Mouse (Mus musculus) small intestine, adult 2 months (tissue): Measurements from ENCODE around the gene Mrgprh. TPM values are rescaled to one million over a fixed set of nuclear protein-coding genes. Genes with fewer than 3 reads are reported as not detected.
A peak's percentile ranks its signal among the peaks of the same experiment; 100 is the strongest.

ENCODE experiments used
- H3K27ac ChIP-seq: fragments of 200-500 bp; 2 replicates; pipeline ENCODE4 v1.5.1; 2012; ENCODE audit warnings: low read depth, low read length, control low read depth, inconsistent platforms; ENCODE audit not compliant: insufficient read depth
- H3K27me3 ChIP-seq: fragments of 200-500 bp; 2 replicates; pipeline ENCODE4 v1.6.1; 2012; ENCODE audit warnings: mild to moderate bottlenecking, moderate library complexity, low read length, inconsistent platforms; ENCODE audit not compliant: control insufficient read depth, insufficient read depth
- H3K36me3 ChIP-seq: fragments of 200-500 bp; 2 replicates; pipeline ENCODE4 v1.6.1; 2012; ENCODE audit warnings: mild to moderate bottlenecking, low read length, control low read depth, inconsistent platforms; ENCODE audit not compliant: control insufficient read depth, insufficient read depth
- H3K4me1 ChIP-seq: fragments of 200-500 bp; 2 replicates; pipeline ENCODE4 v1.6.1; 2012; ENCODE audit warnings: low read length, inconsistent platforms, mixed read lengths; ENCODE audit not compliant: control insufficient read depth, insufficient read depth, insufficient read length
- H3K4me3 ChIP-seq: fragments of 200-500 bp; 2 replicates; pipeline ENCODE4 v1.5.1; 2012; ENCODE audit warnings: low read depth, mild to moderate bottlenecking, control low read depth, inconsistent platforms, low read length, moderate library complexity
- CTCF ChIP-seq: fragments of 200-500 bp; IDR thresholded peaks from 2 replicates; pipeline ENCODE4 v1.5.1; 2012; ENCODE audit warnings: low read depth, mild to moderate bottlenecking, control low read depth, inconsistent platforms, low read length, moderate library complexity, mixed read lengths; ENCODE audit not compliant: insufficient replicate concordance, insufficient read length; ENCODE audit errors: extremely low read depth
- POLR2A ChIP-seq: fragments of 200-500 bp; IDR thresholded peaks from 2 replicates; pipeline ENCODE4 v1.6.1; 2012; ENCODE audit warnings: low read depth, mild to moderate bottlenecking, control low read depth, inconsistent platforms, low read length, moderate library complexity
- WGBS: fragments of 180-500 bp; shearing (Covaris S2); methylation state at CpG from one replicate; pipeline ENCODE4 v1.1.7; 2018; 5-methylcytosine and 5-hydroxymethylcytosine counted together
- polyA plus RNA-seq: library from polyadenylated mRNA; depleted of rRNA; stranded (reverse); fragments of >200 nt; gene quantifications from 2 replicates; pipeline ENCODE4 v1.2.3, GENCODE M21; 2012; rRNA removed

The Mrgprh gene
- polyA plus RNA-seq, 1 experiment = not detected

- Histone ChIP-seq H3K4me3 (peak overlapping the region; percentile 83), H3K36me3 (peaks cover 36% of the 10 kb centered on the region), H3K27me3 (no peaks in the 10 kb centered on the region), H3K4me1 (no peaks in the 10 kb centered on the region), H3K27ac (peak overlapping the region; percentile 80)
- under 1% methylated on average over 40 of the region's 40 CpGs for WGBS
- no peak for TF ChIP-seq CTCF
- TF ChIP-seq POLR2A = no peak
These were observed 41.0 kb downstream of the Mrgprh start for GRCm38 (mm10) chr17:12916588-12917380.

- no peak for TF ChIP-seq POLR2A
- 89% methylated on average over 1 of the region's 1 CpGs for WGBS
- H3K36me3 ChIP-seq = peaks cover 47% of the 10 kb centered on the region
These were observed 45.2 kb downstream of the Mrgprh start for GRCm38 (mm10) chr17:12921073-12921472.

GRCm38 (mm10) chr17:12925001-12925400, 49.2 kb downstream of the Mrgprh start:
- TF ChIP-seq POLR2A (no peak), CTCF (no peak)
- 84% methylated on average over 3 of the region's 3 CpGs for WGBS
- H3K4me3 ChIP-seq = no peak overlapping the region
- no peaks in the 10 kb centered on the region for H3K27me3 ChIP-seq
- H3K36me3 ChIP-seq = peaks cover 41% of the 10 kb centered on the region
- H3K4me1 ChIP-seq = no peaks in the 10 kb centered on the region
- H3K27ac ChIP-seq = no peak overlapping the region

More at GRCm38 (mm10) chr17:12921073-12921472, 45.2 kb downstream of the Mrgprh start:
- no peak overlapping the region for H3K4me3 ChIP-seq
- no peaks in the 10 kb centered on the region for H3K4me1 ChIP-seq
- no peak overlapping the region for H3K27ac ChIP-seq
- H3K27me3 ChIP-seq = no peaks in the 10 kb centered on the region

GRCm38 (mm10) chr17:12925703-12926180, 49.9 kb downstream of the Mrgprh start:
- peaks cover 36% of the 10 kb centered on the region for H3K36me3 ChIP-seq
- 78% methylated on average over 8 of the region's 8 CpGs for WGBS
- H3K4me1 ChIP-seq = no peaks in the 10 kb centered on the region
- no peaks in the 10 kb centered on the region for H3K27me3 ChIP-seq
- TF ChIP-seq CTCF (no peak), POLR2A (no peak)
- H3K27ac ChIP-seq = no peak overlapping the region
- no peak overlapping the region for H3K4me3 ChIP-seq

Other genes with a start within 250 kb of the Mrgprh start
- 32.1 and 46.4 TPM in 2 replicates for gene Slc22a1, start 200.2 kb upstream of the Mrgprh start, polyA plus RNA-seq
- gene Igf2r, start 106.4 kb upstream of the Mrgprh start, polyA plus RNA-seq = 8.3 and 19.7 TPM in 2 replicates
- gene Mas1, start 7.9 kb upstream of the Mrgprh start, polyA plus RNA-seq = not detected in 2 replicates
- gene Pnldc1, start 34.2 kb downstream of the Mrgprh start, polyA plus RNA-seq = 0.24 and 0.41 TPM in 2 replicates
- gene Tcp1, start 39.7 kb downstream of the Mrgprh start, polyA plus RNA-seq = 9.8 and 19.5 TPM in 2 replicates
- 16.7 and 19.4 TPM in 2 replicates for gene Mrpl18, start 40.3 kb downstream of the Mrgprh start, polyA plus RNA-seq
- 0.38 TPM in 1 of 2 replicates, not detected in the other for gene Acat3, start 64.6 kb downstream of the Mrgprh start, polyA plus RNA-seq
- 5.3 and 7.9 TPM in 2 replicates for gene Acat2, start 84.7 kb downstream of the Mrgprh start, polyA plus RNA-seq
- gene Wtap, start 118.1 kb downstream of the Mrgprh start, polyA plus RNA-seq = 4.5 and 11.0 TPM in 2 replicates
- 511 and 521 TPM in 2 replicates for gene Sod2, start 130.8 kb downstream of the Mrgprh start, polyA plus RNA-seq
- gene Gpr31b, start 176.3 kb downstream of the Mrgprh start, polyA plus RNA-seq = 0.76 and 1.1 TPM in 2 replicates
- gene Tcp10b, start 185.1 kb downstream of the Mrgprh start, polyA plus RNA-seq = not detected in 2 replicates